Mouse (Mus musculus) cerebellum, postnatal 36 days (tissue): ENCODE measurements around the gene Slc22a23.
A peak's percentile ranks its signal among the peaks of the same experiment; 100 is the strongest.

ENCODE experiments used
- DNase-seq, 2 experiments: peaks; one replicate each; pipeline ENCODE4 v3.0.0; 2021 to 2022; ENCODE audit warnings: mixed read lengths in 2 of 2

Slc22a23 gene

GRCm38 (mm10) chr13:34157596-34158157, 187.3 kb downstream of the Slc22a23 start:
- no peak for DNase-seq

GRCm38 (mm10) chr13:34156840-34157185, 188.2 kb downstream of the Slc22a23 start:
- DNase-seq, result peak; percentile 84 to 85

- DNase-seq, result no peak
Observed at GRCm38 (mm10) chr13:34156133-34156839, 188.7 kb downstream of the Slc22a23 start.

- DNase-seq, result peak; percentile 70 to 84
Observed at GRCm38 (mm10) chr13:34154931-34155272, 190.1 kb downstream of the Slc22a23 start.

- peak; percentile 72 to 73 for DNase-seq
Observed at GRCm38 (mm10) chr13:34154217-34154930, 190.6 kb downstream of the Slc22a23 start.

GRCm38 (mm10) chr13:34153254-34154011, 191.5 kb downstream of the Slc22a23 start:
- DNase-seq, result peak; percentile 46 to 52

- no peak for DNase-seq
Observed at GRCm38 (mm10) chr13:34152695-34153094, 192.3 kb downstream of the Slc22a23 start.

GRCm38 (mm10) chr13:34151425-34151824, 193.6 kb downstream of the Slc22a23 start:
- DNase-seq, result no peak

GRCm38 (mm10) chr13:34150271-34151027, 194.5 kb downstream of the Slc22a23 start:
- DNase-seq, result peak; percentile 21 to 46

- no peak for DNase-seq
Observed at GRCm38 (mm10) chr13:34149463-34150176, 195.4 kb downstream of the Slc22a23 start.

GRCm38 (mm10) chr13:34148767-34149392, 196.1 kb downstream of the Slc22a23 start:
- peak; percentile 57 to 66 for DNase-seq

GRCm38 (mm10) chr13:34148181-34148580, 196.8 kb downstream of the Slc22a23 start:
- DNase-seq, result no peak

- DNase-seq, result no peak
Observed at GRCm38 (mm10) chr13:34146916-34147315, 198.1 kb downstream of the Slc22a23 start.

GRCm38 (mm10) chr13:34143389-34143788, 201.6 kb downstream of the Slc22a23 start:
- DNase-seq, result no peak

- peak; percentile 49 for DNase-seq
Observed at GRCm38 (mm10) chr13:34136605-34137004, 208.4 kb downstream of the Slc22a23 start.

- no peak for DNase-seq
Observed at GRCm38 (mm10) chr13:34134276-34134675, 210.7 kb downstream of the Slc22a23 start.

- DNase-seq, result no peak
Observed at GRCm38 (mm10) chr13:34133326-34134071, 211.5 kb downstream of the Slc22a23 start.

GRCm38 (mm10) chr13:34132875-34133274, 212.1 kb downstream of the Slc22a23 start:
- no peak for DNase-seq

GRCm38 (mm10) chr13:34132299-34132698, 212.7 kb downstream of the Slc22a23 start:
- DNase-seq, result no peak

GRCm38 (mm10) chr13:34131708-34132060, 213.3 kb downstream of the Slc22a23 start:
- peak in 1 of 2 experiments; percentile 21 for DNase-seq
